Mouse (Mus musculus) hindbrain, postnatal 0 days (tissue): Measurements from ENCODE around the gene Il1r1. TPM values are rescaled to one million over a fixed set of nuclear protein-coding genes. Genes with fewer than 3 reads are reported as not detected.

Source experiments
- ATAC-seq: fragments of 200-750 bp; cut with Nextera tagmentation; 2 replicates; pipeline ENCODE4 v1.8.0; 2017; ENCODE audit warnings: mild to moderate bottlenecking, moderate TSS enrichment, moderate library complexity
- DNase-seq: peaks from one replicate; pipeline ENCODE4 v3.0.0-alpha.2; 2015; ENCODE audit warnings: low spot score
- H3K27ac ChIP-seq: fragments of 300-500 bp; sonication (generic); 2 replicates; pipeline ENCODE4 v1.5.1; 2014; ENCODE audit warnings: mild to moderate bottlenecking
- H3K27me3 ChIP-seq: fragments of 300-500 bp; sonication (generic); 2 replicates; pipeline ENCODE4 v1.6.1; 2014; ENCODE audit warnings: low read length, mixed read lengths; ENCODE audit not compliant: insufficient read depth
- H3K36me3 ChIP-seq: fragments of 300-500 bp; sonication (generic); 2 replicates; pipeline ENCODE4 v1.6.1; 2014; ENCODE audit warnings: low read length, mixed read lengths; ENCODE audit not compliant: insufficient read depth
- H3K4me1 ChIP-seq: fragments of 300-500 bp; sonication (generic); 2 replicates; pipeline ENCODE4 v1.6.1; 2014; ENCODE audit warnings: antibody characterized with exemption, low read length, mixed read lengths; ENCODE audit not compliant: insufficient read depth
- H3K4me2 ChIP-seq: fragments of 300-500 bp; sonication (generic); 2 replicates; pipeline ENCODE4 v1.6.1; 2014; ENCODE audit warnings: low read depth, mild to moderate bottlenecking, low read length, moderate library complexity, mixed read lengths
- H3K4me3 ChIP-seq: fragments of 300-500 bp; sonication (generic); 2 replicates; pipeline ENCODE4 v1.5.1; 2014; ENCODE audit warnings: low read length
- H3K9ac ChIP-seq: fragments of 300-500 bp; sonication (generic); replicated peaks from 2 replicates; pipeline ENCODE4 v1.6.1; 2014; ENCODE audit warnings: mild to moderate bottlenecking, low read length, moderate library complexity, mixed read lengths
- H3K9me3 ChIP-seq: fragments of 300-500 bp; sonication (generic); 2 replicates; pipeline ENCODE4 v1.6.1; 2016; ENCODE audit warnings: low read length, mixed read lengths
- CTCF ChIP-seq: IDR thresholded peaks from 2 replicates; pipeline ENCODE4 v1.5.1; 2016; ENCODE audit warnings: antibody characterized with exemption, control low read depth, low read depth
- WGBS: fragments of 180-500 bp; shearing (Covaris S2); extraction: QIAGEN DNeasy Blood & Tissue Kit; methylation state at CpG from one replicate; pipeline ENCODE4 v1.1.7; 2014; 5-methylcytosine and 5-hydroxymethylcytosine counted together
- polyA plus RNA-seq: library from polyadenylated mRNA; unstranded; fragments of >200 nt; fragmentation: Nextera tagmentation; extraction: Ambion mirVana; gene quantifications from 2 replicates; pipeline ENCODE4 v1.2.1, GENCODE M21; 2015
- total RNA-seq: library from RNA; depleted of rRNA; stranded (reverse); fragments of >200 nt; gene quantifications from 2 replicates; pipeline ENCODE4 v1.2.3, GENCODE M21; 2014

Gene Il1r1
- total and polyA plus RNA-seq, 2 experiments from 2014 or later: 0.63 to 0.78 TPM

DNA sequence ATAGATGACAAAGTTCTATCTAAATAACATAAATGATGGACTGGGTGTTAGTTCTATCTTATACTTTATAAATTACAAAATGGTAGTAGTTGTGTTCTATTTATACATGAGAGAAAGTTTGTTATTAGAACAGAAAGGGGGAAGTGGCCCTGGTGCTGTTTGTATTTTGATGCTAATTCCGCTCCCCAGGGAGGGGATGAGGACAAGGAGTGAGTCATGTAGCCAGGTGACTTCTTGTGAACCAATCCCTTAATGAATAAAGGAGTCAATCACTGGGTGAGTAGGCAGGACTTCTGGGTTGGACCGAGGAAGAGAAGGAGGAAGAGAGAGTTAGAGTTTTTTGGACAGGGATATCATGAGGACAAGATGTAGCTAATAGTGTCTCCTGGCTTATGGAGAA lies 81.2 kb downstream of the Il1r1 start:
- Histone ChIP-seq H3K36me3 (no peaks in the 10 kb centered on the region), H3K4me1 (no peaks in the 10 kb centered on the region), H3K27ac (no peak overlapping the region), H3K4me3 (no peak overlapping the region), H3K9me3 (no peaks in the 10 kb centered on the region), H3K9ac (no peak overlapping the region), H3K4me2 (no peak overlapping the region), H3K27me3 (no peaks in the 10 kb centered on the region)
- TF ChIP-seq CTCF: no peak
- DNase-seq (no peak), ATAC-seq (no peak)
- WGBS: 78% methylated on average over 2 of the region's 2 CpGs

DNA sequence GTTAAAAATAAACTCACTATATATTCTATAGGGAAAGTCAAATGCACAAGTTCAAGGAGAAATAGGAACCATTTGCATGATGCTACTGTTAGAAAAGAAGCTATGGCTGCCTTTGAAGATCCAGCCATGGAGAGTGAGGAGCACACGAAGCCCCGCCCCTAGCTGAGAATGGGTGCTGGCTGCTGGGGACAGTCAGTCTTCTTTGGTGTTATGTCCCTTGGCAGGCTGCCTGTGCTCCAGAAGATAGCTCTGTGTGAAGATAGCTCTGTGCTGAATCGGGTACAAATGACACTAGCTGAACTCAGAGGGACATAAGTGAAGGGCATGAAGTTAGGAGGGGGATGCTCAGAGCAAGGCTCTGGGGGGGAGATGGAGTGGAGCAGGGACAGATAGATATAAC lies 86.2 kb downstream of the Il1r1 start:
- TF ChIP-seq CTCF: no peak
- DNase-seq: no peak
- 82% methylated on average over 3 of the region's 3 CpGs for WGBS

DNA sequence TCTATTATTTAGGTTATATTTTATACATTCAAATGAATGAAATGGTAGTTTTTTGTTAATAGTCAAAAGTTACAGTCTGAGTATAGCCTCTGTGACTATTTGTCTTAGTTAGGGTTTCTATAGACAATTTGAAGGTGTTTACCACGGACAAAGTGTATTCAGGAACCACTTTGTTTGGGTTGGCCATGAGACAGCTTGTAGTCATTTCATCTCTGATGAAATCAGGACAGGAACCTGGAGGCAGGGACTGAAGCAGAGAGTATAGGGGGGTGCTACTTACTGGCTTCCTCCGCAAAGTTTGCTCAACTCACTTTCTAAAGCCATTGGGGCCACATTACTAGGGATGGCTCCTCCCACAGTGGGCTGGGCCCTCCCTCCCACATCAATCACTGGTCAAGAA lies 86.7 kb downstream of the Il1r1 start:
- no peak overlapping the region for H3K4me2 ChIP-seq
- H3K9me3 ChIP-seq: no peaks in the 10 kb centered on the region
- DNase-seq (no peak), ATAC-seq (no peak)
- 74% methylated on average over 2 of the region's 2 CpGs for WGBS
- no peak overlapping the region for H3K27ac ChIP-seq
- H3K4me1 ChIP-seq: no peaks in the 10 kb centered on the region
- no peak for TF ChIP-seq CTCF
- H3K27me3 ChIP-seq: no peaks in the 10 kb centered on the region
- no peaks in the 10 kb centered on the region for H3K36me3 ChIP-seq
- H3K4me3 ChIP-seq: no peak overlapping the region
- no peak overlapping the region for H3K9ac ChIP-seq

More for the DNA sequence above, 86.2 kb downstream of the Il1r1 start:
- no peak overlapping the region for H3K4me3 ChIP-seq
- no peaks in the 10 kb centered on the region for H3K4me1 ChIP-seq
- no peak overlapping the region for H3K9ac ChIP-seq
- H3K4me2 ChIP-seq: no peak overlapping the region
- no peaks in the 10 kb centered on the region for H3K9me3 ChIP-seq
- H3K36me3 ChIP-seq: no peaks in the 10 kb centered on the region
- no peak for ATAC-seq
- no peak overlapping the region for H3K27ac ChIP-seq
- H3K27me3 ChIP-seq: no peaks in the 10 kb centered on the region

DNA sequence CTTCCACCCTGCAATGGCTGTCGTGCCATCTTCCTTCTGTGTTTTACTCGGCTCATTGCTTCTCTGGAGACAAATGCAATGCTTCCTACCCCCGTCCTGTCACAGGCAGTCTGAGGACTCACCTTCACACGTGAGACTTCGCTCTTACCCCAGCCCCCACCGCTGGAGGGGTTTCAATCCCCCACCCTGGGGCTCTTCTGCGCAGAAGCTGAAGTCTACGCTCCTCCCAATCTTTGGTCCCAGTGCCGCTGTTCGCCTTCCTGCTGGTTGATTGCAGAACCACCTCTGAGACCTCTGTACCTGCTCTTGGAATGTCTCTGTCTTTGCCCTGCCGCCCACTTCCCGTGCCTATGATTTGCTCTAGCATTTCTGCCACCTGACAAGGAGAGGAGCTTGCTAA lies 89.1 kb downstream of the Il1r1 start:
- H3K4me1 ChIP-seq: no peaks in the 10 kb centered on the region
- H3K4me3 ChIP-seq: no peak overlapping the region
- DNase-seq: no peak
- no peak overlapping the region for H3K4me2 ChIP-seq
- H3K27me3 ChIP-seq: no peaks in the 10 kb centered on the region
- H3K9ac ChIP-seq: no peak overlapping the region
- no peaks in the 10 kb centered on the region for H3K9me3 ChIP-seq
- WGBS: 79% methylated on average over 12 of the region's 12 CpGs
- no peak for TF ChIP-seq CTCF
- ATAC-seq: no peak
- no peak overlapping the region for H3K27ac ChIP-seq
- H3K36me3 ChIP-seq: no peaks in the 10 kb centered on the region

DNA sequence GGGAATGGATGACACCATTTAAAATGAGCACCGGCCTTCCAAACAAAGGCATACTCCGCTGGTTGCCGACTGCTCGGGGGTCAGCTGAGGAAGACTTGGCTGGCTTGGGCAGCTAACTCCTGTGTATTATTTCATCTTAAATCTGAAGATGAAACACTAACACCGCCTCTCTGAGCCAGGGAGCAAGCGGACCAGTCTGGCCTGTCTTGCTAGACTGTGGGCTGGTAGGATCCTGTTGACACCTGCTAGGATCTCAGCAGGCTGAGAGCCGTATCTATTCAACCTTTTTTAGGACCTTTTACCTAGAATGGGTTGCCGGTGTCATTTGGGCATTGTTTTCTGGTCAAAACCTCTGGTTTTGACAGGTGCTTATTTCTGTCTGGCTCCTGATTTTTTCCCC lies 92.8 kb downstream of the Il1r1 start:
- H3K4me1 ChIP-seq: no peaks in the 10 kb centered on the region
- TF ChIP-seq CTCF: no peak
- 88% methylated on average over 8 of the region's 8 CpGs for WGBS

DNA sequence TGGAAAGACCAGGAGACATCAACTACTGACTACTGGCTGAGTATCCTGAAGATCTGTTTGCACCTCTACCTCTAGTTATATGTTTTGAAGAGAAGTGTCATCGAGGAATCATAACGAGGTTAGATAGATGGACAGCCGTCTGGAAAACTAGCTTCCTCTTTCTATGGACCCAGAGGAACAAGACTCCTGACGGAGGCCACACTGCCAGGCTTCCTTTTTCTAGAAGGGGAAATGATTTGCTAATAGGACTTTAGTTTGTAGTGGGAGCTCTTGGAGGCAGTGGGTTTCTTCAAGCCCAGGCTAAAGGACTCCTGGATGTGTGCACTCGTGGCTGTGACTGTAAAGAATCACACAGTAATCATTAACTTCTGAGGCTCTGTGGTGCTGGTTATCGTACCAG lies 96.9 kb downstream of the Il1r1 start:
- DNase-seq (no peak), ATAC-seq (no peak)
- Histone ChIP-seq H3K4me1 (peaks cover 5% of the 10 kb centered on the region; the same call in 1 of the 2 replicates), H3K9me3 (no peaks in the 10 kb centered on the region), H3K4me3 (no peak overlapping the region), H3K36me3 (no peaks in the 10 kb centered on the region), H3K4me2 (no peak overlapping the region), H3K27ac (no peak overlapping the region), H3K9ac (no peak overlapping the region), H3K27me3 (peaks cover 17% of the 10 kb centered on the region)
- TF ChIP-seq CTCF: no peak
- 82% methylated on average over 6 of the region's 6 CpGs for WGBS

More for the DNA sequence above, 92.8 kb downstream of the Il1r1 start:
- Histone ChIP-seq H3K27ac (no peak overlapping the region), H3K4me2 (no peak overlapping the region), H3K4me3 (no peak overlapping the region), H3K27me3 (no peaks in the 10 kb centered on the region), H3K36me3 (no peaks in the 10 kb centered on the region), H3K9ac (no peak overlapping the region), H3K9me3 (no peaks in the 10 kb centered on the region)
- no peak for ATAC-seq
- no peak for DNase-seq

DNA sequence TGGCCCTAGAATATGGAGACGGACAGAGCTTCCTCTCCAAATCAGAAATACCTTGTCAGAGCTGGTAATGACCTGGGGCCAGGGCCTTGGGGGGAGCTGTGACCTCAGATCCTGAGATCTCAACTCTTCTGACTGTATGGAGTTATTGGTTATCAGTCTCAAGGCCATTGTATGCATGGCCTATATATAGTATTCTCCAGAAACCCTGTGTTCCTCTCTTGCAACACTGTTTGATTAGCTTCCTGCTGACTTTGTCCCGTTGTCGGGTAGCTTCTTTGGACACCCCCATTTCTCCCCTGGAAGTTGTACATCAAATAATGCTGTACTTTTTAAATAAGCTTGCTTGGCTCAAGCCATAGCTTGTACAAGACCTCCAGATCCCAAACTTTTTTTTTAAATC lies 97.7 kb downstream of the Il1r1 start:
- Histone ChIP-seq H3K9ac (no peak overlapping the region), H3K4me2 (no peak overlapping the region), H3K36me3 (no peaks in the 10 kb centered on the region), H3K27me3 (peaks cover 19% of the 10 kb centered on the region), H3K4me1 (peaks cover 5% of the 10 kb centered on the region; the same call in 1 of the 2 replicates), H3K27ac (no peak overlapping the region), H3K4me3 (no peak overlapping the region), H3K9me3 (no peaks in the 10 kb centered on the region)
- WGBS: 96% methylated on average over 3 of the region's 3 CpGs
- TF ChIP-seq CTCF: no peak
- DNase-seq: no peak
- ATAC-seq: no peak
